ENCODE assay signal across 8 mouse cellular contexts in genomic region chr10:67284311-67284710, GRCm38 (mm10). TPM values are rescaled to one million over a fixed set of nuclear protein-coding genes. Genes with fewer than 3 reads are reported as not detected.
A peak's percentile ranks its signal among the peaks of the same experiment; 100 is the strongest.
DNase-seq lines count a peak whose midpoint lies in the region; ATAC-seq and TF ChIP-seq lines count a peak whose summit lies in the region.

No protein-coding gene starts in this region.

- no peaks in the 10 kb centered on the region for H3K27me3 ChIP-seq in forebrain, embryonic 12.5 days
- no peaks in the 10 kb centered on the region for H3K27me3 ChIP-seq in lung, embryonic 16.5 days (ENCODE audit: control insufficient read depth, insufficient read depth, low read depth, low read length)
- no peaks in the 10 kb centered on the region for H3K27me3 ChIP-seq in stomach, embryonic 16.5 days (ENCODE audit: control insufficient read depth, insufficient read depth, low read length)

- H3K4me2 ChIP-seq in forebrain, embryonic 12.5 days, result peak overlapping the region; percentile 92
- peak overlapping the region; percentile 87 for H3K4me2 ChIP-seq in lung, embryonic 16.5 days (ENCODE audit: low read depth, low read length)
- peak overlapping the region; percentile 81 for H3K4me2 ChIP-seq in stomach, embryonic 16.5 days (ENCODE audit: low read depth, low read length)

- no peak for ATAC-seq in forebrain, embryonic 12.5 days (ENCODE audit: low FRiP score)
- ATAC-seq in lung, embryonic 16.5 days (ENCODE audit: low read depth), result no peak
- peak; percentile 2; the same call in 1 of the 2 replicates for ATAC-seq in stomach, embryonic 16.5 days (ENCODE audit: insufficient read depth, low FRiP score)

- no peak for TF ChIP-seq POLR2A in bone marrow macrophage, adult 2 months (IDR thresholded peaks at IDR 0.05; ENCODE audit: borderline replicate concordance, low read depth, low read length)

- intact Hi-C loops in left cerebral cortex, postnatal 10 days (cut with DNase I), result loop anchor here (10.0 kb wide), 1 partner anchor 380 kb away; no protein-coding TSS in a partner anchor

- peak; percentile 16 to 38 for DNase-seq in left cerebral cortex, postnatal 10 days (ENCODE audit: extremely low spot score in 1 of 2, low spot score in 2 of 2)
- DNase-seq in left cerebral cortex, adult 8-10 months (ENCODE audit: low spot score in 2 of 2), result no peak
- DNase-seq in kidney, adult 18-20 months, result peak; percentile 52
- no peak for DNase-seq in layer of hippocampus, postnatal 14 days (ENCODE audit: low spot score in 2 of 2)

- H3K9ac ChIP-seq in forebrain, embryonic 12.5 days, result peak overlapping the region; percentile 92
- H3K9ac ChIP-seq in lung, embryonic 16.5 days (ENCODE audit: low read length), result peak overlapping the region; percentile 89
- peak overlapping the region; percentile 91 for H3K9ac ChIP-seq in stomach, embryonic 16.5 days (ENCODE audit: low read length)

- H3K4me3 ChIP-seq in bone marrow macrophage, adult 2 months (ENCODE audit: insufficient read depth, low read length), result peak overlapping the region; percentile 98
- peak overlapping the region; percentile 91 for H3K4me3 ChIP-seq in forebrain, embryonic 12.5 days (replicated peaks)
- peak overlapping the region; percentile 93 for H3K4me3 ChIP-seq in lung, embryonic 16.5 days (ENCODE audit: low read length)
- peak overlapping the region; percentile 90 for H3K4me3 ChIP-seq in stomach, embryonic 16.5 days (replicated peaks; ENCODE audit: low read length)

- 6% methylated on average over 10 of the region's 10 CpGs for WGBS in forebrain, embryonic 12.5 days
- WGBS in lung, embryonic 16.5 days, result under 1% methylated on average over 10 of the region's 10 CpGs
- under 1% methylated on average over 10 of the region's 10 CpGs for WGBS in stomach, embryonic 16.5 days

- TF ChIP-seq CTCF in bone marrow macrophage, adult 2 months (IDR thresholded peaks at IDR 0.05; ENCODE audit: low read depth, low read length), result no peak

- peak overlapping the region; percentile 54; the same call in 1 of the 2 replicates for H3K27ac ChIP-seq in bone marrow macrophage, adult 2 months (ENCODE audit: insufficient read depth, low read depth, low read length)
- no peak overlapping the region for H3K27ac ChIP-seq in forebrain, embryonic 12.5 days
- peak overlapping the region; percentile 75 for H3K27ac ChIP-seq in lung, embryonic 16.5 days (ENCODE audit: low read length)
- H3K27ac ChIP-seq in stomach, embryonic 16.5 days (ENCODE audit: low read length), result peak overlapping the region; percentile 76

- peaks cover 47% of the 10 kb centered on the region for H3K4me1 ChIP-seq in bone marrow macrophage, adult 2 months (ENCODE audit: control insufficient read depth, insufficient read depth, low read length)
- peaks cover 29% of the 10 kb centered on the region for H3K4me1 ChIP-seq in forebrain, embryonic 12.5 days
- H3K4me1 ChIP-seq in lung, embryonic 16.5 days (replicated peaks; ENCODE audit: control insufficient read depth, insufficient read depth, low read length), result peaks cover 24% of the 10 kb centered on the region
- peaks cover 17% of the 10 kb centered on the region for H3K4me1 ChIP-seq in stomach, embryonic 16.5 days (ENCODE audit: control insufficient read depth, insufficient read depth, low read length)

- no peaks in the 10 kb centered on the region for H3K9me3 ChIP-seq in forebrain, embryonic 12.5 days
- H3K9me3 ChIP-seq in lung, embryonic 16.5 days (ENCODE audit: control insufficient read depth, low read length), result no peaks in the 10 kb centered on the region
- no peaks in the 10 kb centered on the region for H3K9me3 ChIP-seq in stomach, embryonic 16.5 days (replicated peaks; ENCODE audit: control insufficient read depth, low read length)

- H3K36me3 ChIP-seq in forebrain, embryonic 12.5 days (replicated peaks), result no peaks in the 10 kb centered on the region
- H3K36me3 ChIP-seq in lung, embryonic 16.5 days (ENCODE audit: control insufficient read depth, insufficient read depth, low read length), result no peaks in the 10 kb centered on the region
- H3K36me3 ChIP-seq in stomach, embryonic 16.5 days (ENCODE audit: control insufficient read depth, insufficient read depth, low read length), result no peaks in the 10 kb centered on the region

RNA-seq across cellular contexts. Expression of gene Nrbf2, which starts 0.8 kb away (rescaled TPM):
- total RNA-seq in left cerebral cortex, postnatal 10 days (2021), result 10 to 100 TPM; 13.9 to 15.8 TPM
- total RNA-seq in left cerebral cortex, adult 8-10 months (2022), result 10 to 100 TPM; 14.2 to 17.4 (median 15.9) TPM
- polyA plus RNA-seq in bone marrow macrophage, adult 2 months (2012; ENCODE audit: insufficient read depth, insufficient read length, missing spikeins), result 30.0 and 35.0 TPM in 2 replicates
- 38.8 and 41.3 TPM in 2 replicates for polyA plus RNA-seq in forebrain, embryonic 12.5 days (2016; fragmentation: Nextera tagmentation; extraction: Ambion mirVana)
- polyA plus RNA-seq in lung, embryonic 16.5 days (2015; fragmentation: Nextera tagmentation; extraction: Ambion mirVana), result 36.8 and 39.5 TPM in 2 replicates
- polyA plus RNA-seq in stomach, embryonic 16.5 days (2015; fragmentation: Nextera tagmentation; extraction: Ambion mirVana), result 35.7 and 37.6 TPM in 2 replicates
- 10 to 100 TPM; 16.6 to 18.2 TPM for total RNA-seq in layer of hippocampus, postnatal 14 days (2021)

Comparison
In these comparisons a context has a peak if more than half of its experiments do, and no peak if none do; other contexts are left out.
1. DNase-seq: peak in left cerebral cortex, postnatal 10 days (2 of 2) and kidney, adult 18-20 months (single experiment); none in left cerebral cortex, adult 8-10 months (0 of 2) and layer of hippocampus, postnatal 14 days (0 of 2).
2. Peak in every context shown above with its lines, with median percentiles within 50 percentile points of each other: H3K4me3 ChIP-seq, H3K4me2 ChIP-seq and H3K9ac ChIP-seq.